Mouse (Mus musculus) layer of hippocampus, adult 2 months (tissue): ENCODE results near the gene Slx. TPM values are rescaled to one million over a fixed set of nuclear protein-coding genes. Genes with fewer than 3 reads are reported as not detected.
"Not testable (repeated sequence)": the region's sequence is repeated elsewhere in the genome, so short reads cannot be mapped to it uniquely, and the experiment has no call there.

Experiments used
- DNase-seq, 2 experiments: peaks; one replicate each; pipeline ENCODE4 v3.0.0; 2022; ENCODE audit warnings: low spot score in 2 of 2
- H3K27ac ChIP-seq: fragments of 200-600 bp; 2 replicates; pipeline ENCODE4 v1.8.1; 2022
- H3K4me3 ChIP-seq: fragments of 200-600 bp; 2 replicates; pipeline ENCODE4 v1.8.1; 2022; ENCODE audit warnings: mild to moderate bottlenecking
- long read RNA-seq, 2 experiments: library from polyadenylated mRNA; stranded (forward); transcript quantifications; one replicate each; pipeline ENCODE4 v2.0.0; 2021; ENCODE audit warnings: borderline mapping rate in 2 of 2
- microRNA-seq, 2 experiments: library from miRNA; unstranded; fragments of <30 nt; microRNA quantifications; one replicate each; pipeline ENCODE4 v1.2.0; 2021
- total RNA-seq, 2 experiments: library from RNA; stranded (reverse); gene quantifications; 2 replicates each; pipeline ENCODE4 v1.2.3; 2021

The Slx gene
- total RNA-seq = not detected
- long read RNA-seq, experiment 1 = 0 reads
- long read RNA-seq, experiment 2 = 0 reads

GRCm38 (mm10) chrX:26545465-26545864 is at the start of gene Slx:
Slx (minus strand) TSS chrX:26545565.
- not testable (repeated sequence) for DNase-seq, H3K27ac ChIP-seq, H3K4me3 ChIP-seq

Small RNAs within 50 kb of the gene (microRNA-seq; reads per million reads assigned to microRNA genes)
- 0 reads per million in 2 experiments for gene Gm27341

Other genes with a start within 250 kb of the Slx start
- gene Gm2030, start 235.5 kb downstream of the Slx start, total RNA-seq = not detected
- gene Gm14525, start 157.1 kb upstream of the Slx start, total RNA-seq = not detected